8 mouse cellular contexts compared by ENCODE assay signal in genomic region chr1:16798292-16798691, GRCm38 (mm10).
DNase-seq lines count a peak whose midpoint lies in the region; ATAC-seq and TF ChIP-seq lines count a peak whose summit lies in the region.

No protein-coding gene starts in this region.

- H3K27ac ChIP-seq in forebrain, embryonic 12.5 days: no peak overlapping the region
- H3K27ac ChIP-seq in thymus, adult 2 months (ENCODE audit: control insufficient read depth, insufficient read depth, low read length): no peak overlapping the region

- no peaks in the 10 kb centered on the region for H3K9me3 ChIP-seq in forebrain, embryonic 12.5 days

- no peak for TF ChIP-seq POLR2A in lung, adult 2 months (IDR thresholded peaks at IDR 0.05; ENCODE audit: borderline replicate concordance, extremely low read depth, low read depth, low read length)
- no peak for TF ChIP-seq POLR2A in thymus, adult 2 months (IDR thresholded peaks at IDR 0.05; ENCODE audit: control insufficient read depth, extremely low read depth, insufficient read depth, low read length, poor library complexity)

- no peaks in the 10 kb centered on the region for H3K27me3 ChIP-seq in forebrain, embryonic 12.5 days
- H3K27me3 ChIP-seq in thymus, adult 2 months (ENCODE audit: control insufficient read depth, insufficient read depth, low read length): no peaks in the 10 kb centered on the region

- H3K36me3 ChIP-seq in forebrain, embryonic 12.5 days (replicated peaks): no peaks in the 10 kb centered on the region
- no peaks in the 10 kb centered on the region for H3K36me3 ChIP-seq in thymus, adult 2 months (ENCODE audit: control insufficient read depth, insufficient read depth, low read length)

- 76% methylated on average over 6 of the region's 6 CpGs for WGBS in forebrain, embryonic 12.5 days
- WGBS in lung, adult 2 months: 60% methylated on average over 6 of the region's 6 CpGs
- WGBS in thymus, adult 2 months: 68% methylated on average over 6 of the region's 6 CpGs

- no peak overlapping the region for H3K9ac ChIP-seq in forebrain, embryonic 12.5 days

- peak; percentile 79 to 80 for DNase-seq in B cell, adult 2 months
- peak; percentile 90 for DNase-seq in brain, adult 2 months (ENCODE audit: low read depth, low spot score)
- DNase-seq in heart, postnatal 4 days: peak; percentile 88
- peak; percentile 67 to 91 for DNase-seq in layer of hippocampus, adult 18-20 months (ENCODE audit: low spot score in 2 of 2)
- DNase-seq in lung, adult 2 months: peak; percentile 70
- peak; percentile 30 for DNase-seq in ovary, adult 18-20 months (ENCODE audit: low spot score)
- DNase-seq in thymus, adult 2 months: peak; percentile 30

- no peak overlapping the region for H3K4me2 ChIP-seq in forebrain, embryonic 12.5 days

- H3K4me3 ChIP-seq in forebrain, embryonic 12.5 days (replicated peaks): no peak overlapping the region
- no peak overlapping the region for H3K4me3 ChIP-seq in lung, adult 2 months (replicated peaks; ENCODE audit: extremely low read depth, low read depth, low read length)
- H3K4me3 ChIP-seq in thymus, adult 2 months (ENCODE audit: control insufficient read depth, insufficient read depth, low read length): no peak overlapping the region

- no peaks in the 10 kb centered on the region for H3K4me1 ChIP-seq in forebrain, embryonic 12.5 days
- H3K4me1 ChIP-seq in lung, adult 2 months (ENCODE audit: control insufficient read depth, insufficient read depth, low read length): no peaks in the 10 kb centered on the region
- H3K4me1 ChIP-seq in thymus, adult 2 months (replicated peaks; ENCODE audit: control insufficient read depth, insufficient read depth, low read length): no peaks in the 10 kb centered on the region

- peak; percentile 80 for TF ChIP-seq CTCF in lung, adult 2 months (IDR thresholded peaks at IDR 0.05; ENCODE audit: insufficient read depth, low read length)
- TF ChIP-seq CTCF in thymus, adult 2 months (IDR thresholded peaks at IDR 0.05; ENCODE audit: borderline replicate concordance, control insufficient read depth, extremely low read depth, insufficient read depth, low read length, poor library complexity): no peak

- ATAC-seq in forebrain, embryonic 12.5 days (ENCODE audit: low FRiP score): peak; percentile 82

Comparison
In these comparisons a context has a peak if more than half of its experiments do, and no peak if none do; other contexts are left out.
1. DNase-seq: peak in every context shown above with its lines; median percentile 90 in brain, adult 2 months; 88 in heart, postnatal 4 days; 80 in B cell, adult 2 months; 79 in layer of hippocampus, adult 18-20 months; 70 in lung, adult 2 months; 30 in ovary, adult 18-20 months; 30 in thymus, adult 2 months.